Mouse (Mus musculus) midbrain, embryonic 12.5 days (tissue): ENCODE results near the gene Serinc3. TPM values are rescaled to one million over a fixed set of nuclear protein-coding genes. Genes with fewer than 3 reads are reported as not detected.

ENCODE experiments used
- ATAC-seq: fragments of 200-750 bp; cut with Nextera tagmentation; 2 replicates; pipeline ENCODE4 v1.8.0; 2017; ENCODE audit warnings: low read depth, moderate TSS enrichment, moderate library complexity; ENCODE audit not compliant: low FRiP score
- H3K27ac ChIP-seq: fragments of 300-500 bp; sonication (generic); replicated peaks from 2 replicates; pipeline ENCODE4 v1.5.1; 2016; ENCODE audit warnings: mild to moderate bottlenecking
- H3K27me3 ChIP-seq: fragments of 300-500 bp; sonication (generic); 2 replicates; pipeline ENCODE4 v1.6.1; 2016; ENCODE audit warnings: mild to moderate bottlenecking
- H3K36me3 ChIP-seq: fragments of 300-500 bp; sonication (generic); 2 replicates; pipeline ENCODE4 v1.6.1; 2016
- H3K4me1 ChIP-seq: fragments of 300-500 bp; sonication (generic); 2 replicates; pipeline ENCODE4 v1.6.1; 2016
- H3K4me2 ChIP-seq: fragments of 300-500 bp; sonication (generic); replicated peaks from 2 replicates; pipeline ENCODE4 v1.6.1; 2016; ENCODE audit warnings: mild to moderate bottlenecking, moderate library complexity
- H3K4me3 ChIP-seq: fragments of 300-500 bp; sonication (generic); 2 replicates; pipeline ENCODE4 v1.5.1; 2016; ENCODE audit warnings: mild to moderate bottlenecking
- H3K9ac ChIP-seq: fragments of 300-500 bp; sonication (generic); replicated peaks from 2 replicates; pipeline ENCODE4 v1.6.1; 2016; ENCODE audit warnings: mild to moderate bottlenecking, moderate library complexity
- H3K9me3 ChIP-seq: fragments of 300-500 bp; sonication (generic); 2 replicates; pipeline ENCODE4 v1.6.1; 2016; ENCODE audit warnings: mild to moderate bottlenecking
- WGBS: fragments of 180-500 bp; shearing (Covaris S2); methylation state at CpG from one replicate; pipeline ENCODE4 v1.1.7; 2016; 5-methylcytosine and 5-hydroxymethylcytosine counted together
- polyA plus RNA-seq: library from polyadenylated mRNA; unstranded; fragments of >200 nt; fragmentation: Nextera tagmentation; extraction: Ambion mirVana; gene quantifications from 2 replicates; pipeline ENCODE4 v1.2.1, GENCODE M21; 2016

Serinc3 gene
- polyA plus RNA-seq, 1 experiment from 2014 or later, result 35.0 TPM

- Histone ChIP-seq H3K27me3 (no peaks in the 10 kb centered on the region), H3K9ac (no peak overlapping the region), H3K4me1 (peaks cover 10% of the 10 kb centered on the region), H3K36me3 (no peaks in the 10 kb centered on the region), H3K4me2 (no peak overlapping the region), H3K4me3 (no peak overlapping the region), H3K27ac (no peak overlapping the region), H3K9me3 (no peaks in the 10 kb centered on the region)
- 84% methylated on average over 7 of the region's 7 CpGs for WGBS
- ATAC-seq, result no peak
These were observed 43.9 kb downstream of the Serinc3 start for GRCm38 (mm10) chr2:163601066-163601465.

DNA sequence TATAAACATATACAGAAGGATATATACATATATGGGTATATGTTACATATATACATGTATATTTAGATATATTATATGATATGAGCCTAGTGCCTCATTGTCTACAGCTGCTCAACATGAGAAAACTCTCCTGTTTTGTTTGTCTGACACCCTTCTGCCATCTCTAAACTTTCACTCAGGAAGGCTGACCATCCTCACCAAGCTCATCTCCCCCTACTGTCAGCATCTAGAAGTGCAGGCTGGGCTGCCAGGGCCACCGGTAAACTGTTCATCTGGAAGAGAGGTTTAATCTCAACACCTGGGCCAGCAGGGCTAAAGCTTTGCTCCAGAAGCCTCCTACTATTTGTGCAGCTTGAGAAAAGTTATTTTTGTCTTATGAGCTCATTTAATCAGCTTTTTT is 45.7 kb downstream of the Serinc3 start:
- H3K9me3 ChIP-seq, result no peaks in the 10 kb centered on the region
- no peak for ATAC-seq
- no peak overlapping the region for H3K4me3 ChIP-seq

DNA sequence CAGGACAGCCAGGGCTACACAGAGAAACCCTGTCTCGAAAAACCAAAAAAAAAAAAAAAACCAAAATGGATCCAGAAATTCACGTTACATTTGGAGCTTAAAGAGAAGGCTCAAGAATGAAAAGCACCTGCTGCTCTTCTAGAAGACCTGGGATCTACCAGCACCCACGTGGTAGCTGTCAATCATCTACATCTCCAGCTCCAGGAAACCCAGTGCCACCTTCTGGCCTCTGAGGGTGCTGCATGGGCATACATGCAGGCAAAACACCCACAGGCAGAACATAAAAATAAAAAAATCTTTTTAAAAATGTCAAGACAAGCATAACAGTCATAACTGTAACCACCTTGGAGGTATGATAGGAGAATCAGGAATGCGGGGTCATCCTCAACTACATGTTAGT is 47.3 kb downstream of the Serinc3 start:
- Histone ChIP-seq H3K9me3 (no peaks in the 10 kb centered on the region), H3K4me1 (peaks cover 1% of the 10 kb centered on the region), H3K36me3 (no peaks in the 10 kb centered on the region), H3K4me3 (no peak overlapping the region), H3K27ac (no peak overlapping the region), H3K9ac (no peak overlapping the region), H3K27me3 (no peaks in the 10 kb centered on the region), H3K4me2 (no peak overlapping the region)
- WGBS, result 62% methylated on average over 4 of the region's 4 CpGs
- ATAC-seq, result no peak

More for the DNA sequence above, 45.7 kb downstream of the Serinc3 start:
- no peak overlapping the region for H3K27ac ChIP-seq
- no peaks in the 10 kb centered on the region for H3K27me3 ChIP-seq
- no peak overlapping the region for H3K4me2 ChIP-seq
- H3K4me1 ChIP-seq, result peaks cover 10% of the 10 kb centered on the region
- H3K36me3 ChIP-seq, result no peaks in the 10 kb centered on the region
- 6% methylated on average over 1 of the region's 1 CpGs for WGBS
- no peak overlapping the region for H3K9ac ChIP-seq

DNA sequence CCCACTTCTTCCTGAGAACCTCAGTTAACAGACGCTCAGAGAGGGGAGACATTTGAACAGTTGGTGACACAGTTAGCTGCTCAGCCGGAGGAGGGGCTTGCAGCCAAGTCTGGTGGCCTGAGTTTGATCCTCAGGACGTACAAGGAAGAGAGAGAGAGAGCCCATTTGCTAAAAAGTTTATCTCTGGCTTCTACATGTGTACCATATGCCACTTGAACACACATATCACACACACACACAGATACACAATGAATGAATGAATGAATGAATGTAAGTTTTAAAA is 48.1 kb downstream of the Serinc3 start:
- no peak overlapping the region for H3K4me2 ChIP-seq
- no peak overlapping the region for H3K27ac ChIP-seq
- H3K27me3 ChIP-seq, result no peaks in the 10 kb centered on the region
- H3K4me3 ChIP-seq, result no peak overlapping the region
- H3K36me3 ChIP-seq, result no peaks in the 10 kb centered on the region
- no peaks in the 10 kb centered on the region for H3K4me1 ChIP-seq
- WGBS, result 79% methylated on average over 3 of the region's 3 CpGs
- ATAC-seq, result no peak
- no peaks in the 10 kb centered on the region for H3K9me3 ChIP-seq
- H3K9ac ChIP-seq, result no peak overlapping the region

GRCm38 (mm10) chr2:163596057-163596872 is 48.7 kb downstream of the Serinc3 start:
- WGBS, result 83% methylated on average over 13 of the region's 13 CpGs
- Histone ChIP-seq H3K4me1 (no peaks in the 10 kb centered on the region), H3K4me3 (no peak overlapping the region), H3K9ac (no peak overlapping the region), H3K9me3 (no peaks in the 10 kb centered on the region), H3K27ac (no peak overlapping the region; the same call in 1 of the 2 replicates), H3K4me2 (no peak overlapping the region), H3K27me3 (no peaks in the 10 kb centered on the region), H3K36me3 (no peaks in the 10 kb centered on the region)
- no peak for ATAC-seq

DNA sequence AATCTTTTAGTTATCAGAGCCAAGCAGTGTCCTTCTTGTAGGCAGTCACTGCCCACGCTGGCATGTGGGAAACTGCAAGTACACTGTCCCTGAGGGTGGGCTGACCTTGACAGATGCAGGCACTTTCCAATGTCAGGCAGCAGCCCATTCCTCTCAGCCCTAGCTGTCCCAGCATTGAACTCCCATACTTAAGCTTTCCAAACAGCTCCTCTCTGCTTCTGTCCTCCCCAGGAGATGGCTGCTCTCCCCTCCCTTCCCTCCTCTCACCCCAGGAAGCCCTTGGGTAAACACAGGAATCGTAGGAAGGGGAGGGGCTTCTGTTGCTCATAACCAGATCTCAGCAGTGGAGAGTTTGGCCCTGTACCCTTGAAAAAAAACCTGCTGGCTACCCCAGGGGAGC is 49.8 kb downstream of the Serinc3 start:
- H3K27ac ChIP-seq, result no peak overlapping the region
- no peaks in the 10 kb centered on the region for H3K27me3 ChIP-seq
- no peak overlapping the region for H3K9ac ChIP-seq
- H3K4me1 ChIP-seq, result no peaks in the 10 kb centered on the region
- H3K4me3 ChIP-seq, result no peak overlapping the region
- H3K4me2 ChIP-seq, result no peak overlapping the region
- H3K9me3 ChIP-seq, result no peaks in the 10 kb centered on the region
- 31% methylated on average over 2 of the region's 2 CpGs for WGBS
- no peak for ATAC-seq
- no peaks in the 10 kb centered on the region for H3K36me3 ChIP-seq

DNA sequence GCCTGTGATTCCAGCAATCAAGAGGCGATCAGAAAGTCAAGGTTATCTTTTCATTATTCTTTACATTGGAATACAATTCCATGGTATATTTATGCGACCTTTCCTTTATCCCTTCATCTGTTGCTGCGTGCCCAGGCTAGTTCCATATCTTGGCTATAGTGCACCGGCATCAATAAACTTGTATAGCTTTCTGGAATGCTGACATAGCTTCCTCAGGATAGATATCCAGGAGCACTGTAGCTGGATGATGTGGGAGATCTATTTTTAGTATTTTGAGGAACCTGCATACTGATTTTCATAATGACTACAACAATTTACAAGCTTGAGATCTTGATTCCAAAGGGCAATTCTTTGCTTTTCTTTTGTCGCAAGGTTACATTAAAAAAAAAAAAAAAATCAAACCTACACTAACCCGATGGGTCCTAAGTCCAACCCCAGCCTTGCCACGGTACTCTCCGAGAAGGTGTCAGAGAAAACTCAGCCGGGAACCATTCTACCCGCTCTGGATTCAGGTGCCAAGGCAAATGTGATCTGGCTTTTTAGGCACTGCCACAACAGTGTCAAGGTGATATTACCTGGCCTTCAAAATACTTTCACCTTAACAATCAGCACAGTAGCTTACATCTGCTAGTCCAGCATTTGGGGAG is 51.2 kb downstream of the Serinc3 start:
- no peak for ATAC-seq

GRCm38 (mm10) chr2:163592084-163592483 is 52.8 kb downstream of the Serinc3 start:
- no peak overlapping the region for H3K4me2 ChIP-seq

More for the DNA sequence above, 51.2 kb downstream of the Serinc3 start:
- no peaks in the 10 kb centered on the region for H3K9me3 ChIP-seq
- H3K27me3 ChIP-seq, result no peaks in the 10 kb centered on the region
- no peak overlapping the region for H3K4me2 ChIP-seq
- no peaks in the 10 kb centered on the region for H3K4me1 ChIP-seq
- 90% methylated on average over 10 of the region's 10 CpGs for WGBS
- H3K27ac ChIP-seq, result no peak overlapping the region
- H3K36me3 ChIP-seq, result no peaks in the 10 kb centered on the region
- no peak overlapping the region for H3K9ac ChIP-seq
- no peak overlapping the region for H3K4me3 ChIP-seq

DNA sequence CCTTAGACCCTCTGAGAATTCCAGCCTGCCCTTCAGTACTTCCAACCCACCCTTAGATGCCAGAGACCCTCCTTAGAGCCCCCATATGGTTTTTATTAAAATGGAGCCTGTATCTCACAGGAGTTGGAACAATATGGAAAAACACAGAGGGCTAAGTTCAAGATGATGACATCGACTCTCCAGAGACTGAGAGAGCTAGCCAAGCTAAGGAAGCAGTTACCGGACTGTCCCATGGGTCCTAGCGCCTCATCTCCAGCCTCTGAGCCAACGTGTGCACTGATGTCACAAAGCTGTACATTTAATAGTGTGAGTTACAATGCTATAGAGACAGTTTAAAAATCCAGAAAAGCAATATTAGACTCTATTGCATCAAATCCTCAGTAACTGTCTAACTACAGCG is 53.9 kb downstream of the Serinc3 start:
- 80% methylated on average over 5 of the region's 5 CpGs for WGBS
- H3K4me3 ChIP-seq, result no peak overlapping the region
- no peak for ATAC-seq

More at GRCm38 (mm10) chr2:163592084-163592483, 52.8 kb downstream of the Serinc3 start:
- Histone ChIP-seq H3K9me3 (no peaks in the 10 kb centered on the region), H3K9ac (no peak overlapping the region), H3K4me1 (no peaks in the 10 kb centered on the region), H3K4me3 (no peak overlapping the region), H3K36me3 (no peaks in the 10 kb centered on the region), H3K27me3 (0 out of 2 replicates have a peak, but pooled peaks cover 6% of the 10 kb centered on the region), H3K27ac (no peak overlapping the region)
- ATAC-seq, result no peak
- WGBS, result 90% methylated on average over 1 of the region's 1 CpGs

DNA sequence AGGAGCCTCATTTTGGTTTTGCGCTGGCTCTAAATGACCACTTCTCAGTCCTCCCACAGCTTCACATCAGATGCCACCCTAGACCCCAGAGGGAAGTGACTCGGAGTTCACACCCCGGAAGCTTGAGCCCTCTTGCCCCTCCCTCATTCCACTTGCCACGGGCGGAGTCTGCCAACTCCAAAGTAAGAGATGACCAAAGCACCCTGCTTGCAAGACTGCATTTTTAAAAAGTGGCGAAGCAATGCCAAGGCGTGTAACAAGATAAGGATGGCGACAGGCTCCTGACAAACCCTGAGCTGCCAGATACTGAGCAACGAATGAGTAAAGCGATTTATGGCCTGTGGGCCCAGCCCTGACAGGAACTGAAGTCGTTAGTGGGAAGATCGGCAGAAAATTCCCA is 54.7 kb downstream of the Serinc3 start:
- Histone ChIP-seq H3K4me2 (no peak overlapping the region), H3K27me3 (0 out of 2 replicates have a peak, but pooled peaks cover 6% of the 10 kb centered on the region), H3K4me1 (no peaks in the 10 kb centered on the region), H3K9ac (no peak overlapping the region), H3K36me3 (no peaks in the 10 kb centered on the region), H3K9me3 (no peaks in the 10 kb centered on the region), H3K27ac (no peak overlapping the region), H3K4me3 (no peak overlapping the region)
- ATAC-seq, result no peak
- WGBS, result 78% methylated on average over 12 of the region's 12 CpGs

More for the DNA sequence above, 53.9 kb downstream of the Serinc3 start:
- H3K9me3 ChIP-seq, result no peaks in the 10 kb centered on the region
- H3K4me1 ChIP-seq, result no peaks in the 10 kb centered on the region
- H3K4me2 ChIP-seq, result no peak overlapping the region
- no peaks in the 10 kb centered on the region for H3K36me3 ChIP-seq
- no peak overlapping the region for H3K27ac ChIP-seq
- H3K27me3 ChIP-seq, result 0 out of 2 replicates have a peak, but pooled peaks cover 6% of the 10 kb centered on the region
- no peak overlapping the region for H3K9ac ChIP-seq

- Histone ChIP-seq H3K36me3 (no peaks in the 10 kb centered on the region), H3K4me3 (no peak overlapping the region), H3K27me3 (0 out of 2 replicates have a peak, but pooled peaks cover 6% of the 10 kb centered on the region), H3K4me1 (no peaks in the 10 kb centered on the region), H3K9ac (no peak overlapping the region), H3K27ac (no peak overlapping the region), H3K9me3 (no peaks in the 10 kb centered on the region), H3K4me2 (no peak overlapping the region)
- WGBS, result 86% methylated on average over 5 of the region's 5 CpGs
- no peak for ATAC-seq
These were observed 57.4 kb downstream of the Serinc3 start for GRCm38 (mm10) chr2:163587506-163587905.

- H3K4me3 ChIP-seq, result no peak overlapping the region
- no peak for ATAC-seq
- WGBS, result 50% methylated on average over 19 of the region's 19 CpGs
These were observed 58.3 kb downstream of the Serinc3 start for GRCm38 (mm10) chr2:163586384-163587261.

More at GRCm38 (mm10) chr2:163586384-163587261, 58.3 kb downstream of the Serinc3 start:
- Histone ChIP-seq H3K27me3 (0 out of 2 replicates have a peak, but pooled peaks cover 6% of the 10 kb centered on the region), H3K27ac (no peak overlapping the region), H3K4me2 (no peak overlapping the region), H3K4me1 (no peaks in the 10 kb centered on the region), H3K9me3 (no peaks in the 10 kb centered on the region), H3K36me3 (no peaks in the 10 kb centered on the region), H3K9ac (no peak overlapping the region)
